Mouse (Mus musculus) ES-E14 (cell line): ENCODE measurements around the gene Tex22.

Experiments used
- CHD2 ChIP-seq: IDR thresholded peaks from 2 replicates; pipeline ENCODE4 v1.6.1; 2014; ENCODE audit warnings: mild to moderate bottlenecking, low read depth, low read length, inconsistent platforms
- HCFC1 ChIP-seq: IDR thresholded peaks from 2 replicates; pipeline ENCODE4 v1.6.1; 2012; ENCODE audit warnings: low read length, inconsistent platforms, borderline replicate concordance; ENCODE audit not compliant: insufficient read depth
- ZNF384 ChIP-seq: IDR thresholded peaks from 2 replicates; pipeline ENCODE4 v1.6.1; 2012; ENCODE audit warnings: low read depth, low read length, inconsistent platforms

- TF ChIP-seq CHD2: no peak
- TF ChIP-seq HCFC1: no peak
- TF ChIP-seq ZNF384: no peak
These were observed 61.1 kb downstream of the Tex22 start for GRCm38 (mm10) chr12:113135401-113135800.
